Mouse (Mus musculus): ENCODE measurements around the gene Aim2. TPM values are rescaled to one million over a fixed set of nuclear protein-coding genes. Genes with fewer than 3 reads are reported as not detected.
"Not testable (repeated sequence)": the region's sequence is repeated elsewhere in the genome, so short reads cannot be mapped to it uniquely, and the experiment has no call there.

The Aim2 gene
- polyA plus RNA-seq, 2 experiments: 3.3 to 4.4 TPM

GRCm38 (mm10) chr1:173456761-173457160 lies 106.1 kb downstream of the Aim2 start:
- ATAC-seq (ENCODE audit: insufficient read depth): no peak
- Histone ChIP-seq H3K4me1 (replicated peaks; ENCODE audit: control insufficient read depth in 2 of 2, insufficient read depth in 2 of 2, low read length in 1 of 2) (no peaks in the 10 kb centered on the region), H3K9ac (replicated peaks) (no peak overlapping the region), H3K27ac (no peak overlapping the region), H3K4me3 (ENCODE audit: insufficient read depth in 1 of 2, low read depth in 2 of 2, low read length in 2 of 2) (no peak overlapping the region), H3K4me2 (ENCODE audit: low read depth) (no peak overlapping the region), H3K27me3 (ENCODE audit: control insufficient read depth, insufficient read depth, low read length) (no peaks in the 10 kb centered on the region), H3K9me3 (ENCODE audit: control insufficient read depth, low read length) (no peaks in the 10 kb centered on the region), H3K36me3 (replicated peaks; ENCODE audit: control insufficient read depth, insufficient read depth, low read depth) (no peaks in the 10 kb centered on the region)
- no peak for TF ChIP-seq EP300 (IDR thresholded peaks at IDR 0.05; ENCODE audit: low read depth)
- TF ChIP-seq CTCF (IDR thresholded peaks at IDR 0.05; ENCODE audit: low read depth): no peak
- 82% methylated on average over 5 of the region's 5 CpGs for WGBS (ENCODE audit: insufficient replicate concordance)
- no peak for DNase-seq (ENCODE audit: low read depth in 3 of 3, low spot score in 3 of 3)

GRCm38 (mm10) chr1:173480399-173481181 lies 129.9 kb downstream of the Aim2 start:
- H3K27ac ChIP-seq; DNase-seq (ENCODE audit: low read depth in 3 of 3, low spot score in 3 of 3); H3K9me3 ChIP-seq (ENCODE audit: control insufficient read depth, low read length); H3K4me2 ChIP-seq (ENCODE audit: low read depth); H3K36me3 ChIP-seq (replicated peaks; ENCODE audit: control insufficient read depth, insufficient read depth, low read depth); H3K9ac ChIP-seq (replicated peaks); H3K27me3 ChIP-seq (ENCODE audit: control insufficient read depth, insufficient read depth, low read length); H3K4me1 ChIP-seq (replicated peaks; ENCODE audit: control insufficient read depth in 2 of 2, insufficient read depth in 2 of 2, low read length in 1 of 2); H3K4me3 ChIP-seq (ENCODE audit: insufficient read depth in 1 of 2, low read depth in 2 of 2, low read length in 2 of 2); ATAC-seq (ENCODE audit: insufficient read depth): not testable (repeated sequence)
- WGBS (ENCODE audit: insufficient replicate concordance): 61% methylated on average over 5 of the region's 5 CpGs

- not testable (repeated sequence) for H3K9me3 ChIP-seq (ENCODE audit: control insufficient read depth, low read length); H3K27ac ChIP-seq; H3K27me3 ChIP-seq (ENCODE audit: control insufficient read depth, insufficient read depth, low read length); H3K9ac ChIP-seq (replicated peaks); DNase-seq (ENCODE audit: low read depth in 3 of 3, low spot score in 3 of 3); H3K36me3 ChIP-seq (replicated peaks; ENCODE audit: control insufficient read depth, insufficient read depth, low read depth); H3K4me2 ChIP-seq (ENCODE audit: low read depth); H3K4me1 ChIP-seq (replicated peaks; ENCODE audit: control insufficient read depth in 2 of 2, insufficient read depth in 2 of 2, low read length in 1 of 2); H3K4me3 ChIP-seq (ENCODE audit: insufficient read depth in 1 of 2, low read depth in 2 of 2, low read length in 2 of 2); ATAC-seq (ENCODE audit: insufficient read depth)
- WGBS (ENCODE audit: insufficient replicate concordance): 58% methylated on average over 3 of the region's 3 CpGs
Measured at GRCm38 (mm10) chr1:173481182-173481574, 130.5 kb downstream of the Aim2 start.

- 36% methylated on average over 3 of the region's 3 CpGs for WGBS (ENCODE audit: insufficient replicate concordance)
- H3K36me3 ChIP-seq (replicated peaks; ENCODE audit: control insufficient read depth, insufficient read depth, low read depth); H3K27ac ChIP-seq; H3K9ac ChIP-seq (replicated peaks); H3K27me3 ChIP-seq (ENCODE audit: control insufficient read depth, insufficient read depth, low read length); H3K4me1 ChIP-seq (replicated peaks; ENCODE audit: control insufficient read depth in 2 of 2, insufficient read depth in 2 of 2, low read length in 1 of 2); DNase-seq (ENCODE audit: low read depth in 3 of 3, low spot score in 3 of 3); H3K9me3 ChIP-seq (ENCODE audit: control insufficient read depth, low read length); ATAC-seq (ENCODE audit: insufficient read depth); H3K4me2 ChIP-seq (ENCODE audit: low read depth); H3K4me3 ChIP-seq (ENCODE audit: insufficient read depth in 1 of 2, low read depth in 2 of 2, low read length in 2 of 2): not testable (repeated sequence)
Measured at GRCm38 (mm10) chr1:173490812-173491480, 140.3 kb downstream of the Aim2 start, which contains the start of gene Ifi206. Ifi206 (minus strand) TSS chr1:173491041.

- H3K27me3 ChIP-seq (ENCODE audit: control insufficient read depth, insufficient read depth, low read length); H3K36me3 ChIP-seq (replicated peaks; ENCODE audit: control insufficient read depth, insufficient read depth, low read depth); H3K27ac ChIP-seq; DNase-seq (ENCODE audit: low read depth in 3 of 3, low spot score in 3 of 3); H3K4me3 ChIP-seq (ENCODE audit: insufficient read depth in 1 of 2, low read depth in 2 of 2, low read length in 2 of 2); H3K9me3 ChIP-seq (ENCODE audit: control insufficient read depth, low read length); ATAC-seq (ENCODE audit: insufficient read depth); H3K9ac ChIP-seq (replicated peaks); H3K4me1 ChIP-seq (replicated peaks; ENCODE audit: control insufficient read depth in 2 of 2, insufficient read depth in 2 of 2, low read length in 1 of 2); H3K4me2 ChIP-seq (ENCODE audit: low read depth): not testable (repeated sequence)
Measured at GRCm38 (mm10) chr1:173491483-173491882, 140.8 kb downstream of the Aim2 start.

- 78% methylated on average over 2 of the region's 2 CpGs for WGBS (ENCODE audit: insufficient replicate concordance)
- not testable (repeated sequence) for H3K36me3 ChIP-seq (replicated peaks; ENCODE audit: control insufficient read depth, insufficient read depth, low read depth); ATAC-seq (ENCODE audit: insufficient read depth)
Measured at GRCm38 (mm10) chr1:173510595-173510994, 159.9 kb downstream of the Aim2 start.

More at GRCm38 (mm10) chr1:173510595-173510994, 159.9 kb downstream of the Aim2 start:
- not testable (repeated sequence) for H3K4me1 ChIP-seq (replicated peaks; ENCODE audit: control insufficient read depth in 2 of 2, insufficient read depth in 2 of 2, low read length in 1 of 2); H3K9ac ChIP-seq (replicated peaks); H3K4me2 ChIP-seq (ENCODE audit: low read depth); DNase-seq (ENCODE audit: low read depth in 3 of 3, low spot score in 3 of 3); H3K27ac ChIP-seq; H3K27me3 ChIP-seq (ENCODE audit: control insufficient read depth, insufficient read depth, low read length); H3K9me3 ChIP-seq (ENCODE audit: control insufficient read depth, low read length); H3K4me3 ChIP-seq (ENCODE audit: insufficient read depth in 1 of 2, low read depth in 2 of 2, low read length in 2 of 2)
